Mouse (Mus musculus) liver, embryonic 14.5 days (tissue): Measurements from ENCODE around the gene Olfr275. TPM values are rescaled to one million over a fixed set of nuclear protein-coding genes. Genes with fewer than 3 reads are reported as not detected.

ENCODE experiments used
- ATAC-seq: fragments of 200-750 bp; cut with Nextera tagmentation; 2 replicates; pipeline ENCODE4 v1.8.0; 2017; ENCODE audit warnings: moderate number of reproducible peaks, mild to moderate bottlenecking, moderate library complexity; ENCODE audit not compliant: insufficient read depth
- DNase-seq, 3 experiments: peaks; one replicate each; pipeline ENCODE4 v3.0.0-alpha.2; 2012 to 2013; ENCODE audit warnings: low read depth in 3 of 3, low spot score in 3 of 3
- H3K27ac ChIP-seq: fragments of 300-500 bp; sonication (generic); 2 replicates; pipeline ENCODE4 v1.5.1; 2014; ENCODE audit warnings: moderate library complexity, mild to moderate bottlenecking, control low read depth, inconsistent platforms
- H3K27me3 ChIP-seq: fragments of 300-500 bp; sonication (generic); 2 replicates; pipeline ENCODE4 v1.6.1; 2014; ENCODE audit warnings: mild to moderate bottlenecking, low read length, moderate library complexity; ENCODE audit not compliant: control insufficient read depth, insufficient read depth
- H3K36me3 ChIP-seq: fragments of 300-500 bp; sonication (generic); replicated peaks from 2 replicates; pipeline ENCODE4 v1.6.1; 2014; ENCODE audit warnings: low read depth; ENCODE audit not compliant: control insufficient read depth, insufficient read depth
- H3K4me1 ChIP-seq, 2 experiments: fragments of 200-500 bp in 1 of 2; fragments of 300-500 bp in 1 of 2; sonication (generic) in 1 of 2; replicated peaks; 2 replicates each; pipeline ENCODE4 v1.6.1; 2012 to 2014; ENCODE audit warnings: antibody characterized with exemption in 1 of 2, inconsistent platforms in 1 of 2, low read length in 1 of 2; ENCODE audit not compliant: control insufficient read depth in 2 of 2, insufficient read depth in 2 of 2
- H3K4me2 ChIP-seq: fragments of 300-500 bp; sonication (generic); 2 replicates; pipeline ENCODE4 v1.6.1; 2014; ENCODE audit warnings: low read depth, mild to moderate bottlenecking, control low read depth, moderate library complexity
- H3K4me3 ChIP-seq, 2 experiments: fragments of 200-500 bp in 1 of 2; fragments of 300-500 bp in 1 of 2; sonication (generic) in 1 of 2; 2 replicates each; pipeline ENCODE4 v1.5.1; 2012 to 2014; ENCODE audit warnings: low read depth in 2 of 2, low read length in 2 of 2, mild to moderate bottlenecking in 2 of 2, control low read depth in 1 of 2, inconsistent platforms in 1 of 2, moderate library complexity in 1 of 2; ENCODE audit not compliant: insufficient read depth in 1 of 2
- H3K9ac ChIP-seq: fragments of 300-500 bp; sonication (generic); replicated peaks from 2 replicates; pipeline ENCODE4 v1.6.1; 2014; ENCODE audit warnings: mild to moderate bottlenecking, control low read depth, moderate library complexity
- H3K9me3 ChIP-seq: fragments of 300-500 bp; sonication (generic); 2 replicates; pipeline ENCODE4 v1.6.1; 2016; ENCODE audit warnings: low read length, mixed read lengths; ENCODE audit not compliant: control insufficient read depth
- CTCF ChIP-seq: IDR thresholded peaks from 2 replicates; pipeline ENCODE4 v1.5.1; 2016; ENCODE audit warnings: antibody characterized with exemption, low read depth, control low read depth
- EP300 ChIP-seq: IDR thresholded peaks from 2 replicates; pipeline ENCODE4 v1.6.1; 2016; ENCODE audit warnings: antibody characterized with exemption, low read depth
- WGBS: fragments of 180-500 bp; shearing (Covaris S2); extraction: QIAGEN DNeasy Blood & Tissue Kit; methylation state at CpG from one replicate; pipeline ENCODE4 v1.1.7; 2014; ENCODE audit not compliant: insufficient replicate concordance; 5-methylcytosine and 5-hydroxymethylcytosine counted together
- polyA plus RNA-seq, 2 experiments: library from polyadenylated mRNA; depleted of rRNA in 1 of 2; stranded (reverse) in 1 of 2; unstranded in 1 of 2; fragments of >200 nt; fragmentation: Nextera tagmentation in 1 of 2; extraction: Ambion mirVana in 1 of 2; gene quantifications; 2 replicates each; pipeline versions ENCODE4 v1.2.1 to v1.2.3; 2012 to 2014

Olfr275 gene
- polyA plus RNA-seq, 2 experiments = not detected

DNA sequence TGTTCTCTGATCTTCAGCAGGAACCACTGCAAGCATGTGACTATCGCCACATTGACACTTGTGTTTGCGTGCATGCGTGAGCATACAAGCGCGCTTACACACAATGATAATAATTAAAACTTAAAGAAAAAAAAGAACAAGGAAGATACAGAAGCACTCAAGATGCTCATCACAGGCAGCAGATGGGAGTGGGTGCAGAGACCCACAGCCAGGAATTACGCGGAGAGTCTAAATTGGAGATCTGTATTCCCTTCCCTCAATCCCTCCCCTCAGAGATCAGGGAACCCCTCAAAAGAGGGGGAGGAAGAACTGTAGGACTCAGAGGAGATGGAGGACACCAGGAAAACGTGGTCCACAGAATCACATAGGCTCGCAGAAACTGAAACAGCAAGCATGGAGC lies 49.8 kb downstream of the Olfr275 start:
- no peak overlapping the region for H3K4me3 ChIP-seq
- H3K36me3 ChIP-seq = no peaks in the 10 kb centered on the region
- DNase-seq (no peak), ATAC-seq (no peak)
- TF ChIP-seq CTCF (no peak), EP300 (no peak)
- H3K4me1 ChIP-seq = no peaks in the 10 kb centered on the region
- no peak overlapping the region for H3K9ac ChIP-seq
- no peak overlapping the region for H3K27ac ChIP-seq
- no peaks in the 10 kb centered on the region for H3K27me3 ChIP-seq
- H3K4me2 ChIP-seq = no peak overlapping the region
- WGBS = 73% methylated on average over 9 of the region's 9 CpGs
- H3K9me3 ChIP-seq = no peaks in the 10 kb centered on the region

Other genes starting within 250 kb of the Olfr275 start
- gene Toporsl, start 218.3 kb upstream of the Olfr275 start, polyA plus RNA-seq (2012; rRNA removed) = not detected in 2 replicates
- gene Toporsl, start 218.3 kb upstream of the Olfr275 start, polyA plus RNA-seq (2014; fragmentation: Nextera tagmentation; extraction: Ambion mirVana) = not detected in 2 replicates
- not detected in 2 replicates for gene Olfr273, start 44.6 kb downstream of the Olfr275 start, polyA plus RNA-seq (2012; rRNA removed)
- not detected in 2 replicates for gene Olfr273, start 44.6 kb downstream of the Olfr275 start, polyA plus RNA-seq (2014; fragmentation: Nextera tagmentation; extraction: Ambion mirVana)
- gene Olfr272, start 104.6 kb downstream of the Olfr275 start, polyA plus RNA-seq (2012; rRNA removed) = 0.03 and 0.04 TPM in 2 replicates
- gene Olfr272, start 104.6 kb downstream of the Olfr275 start, polyA plus RNA-seq (2014; fragmentation: Nextera tagmentation; extraction: Ambion mirVana) = not detected in 2 replicates
- not detected in 2 replicates for gene Olfr270, start 149.9 kb downstream of the Olfr275 start, polyA plus RNA-seq (2012; rRNA removed)
- not detected in 2 replicates for gene Olfr270, start 149.9 kb downstream of the Olfr275 start, polyA plus RNA-seq (2014; fragmentation: Nextera tagmentation; extraction: Ambion mirVana)
- not detected in 2 replicates for gene Nipsnap3a, start 174.7 kb downstream of the Olfr275 start, polyA plus RNA-seq (2012; rRNA removed)
- gene Nipsnap3a, start 174.7 kb downstream of the Olfr275 start, polyA plus RNA-seq (2014; fragmentation: Nextera tagmentation; extraction: Ambion mirVana) = not detected in 2 replicates
- 12.0 and 13.2 TPM in 2 replicates for gene Nipsnap3b, start 197.3 kb downstream of the Olfr275 start, polyA plus RNA-seq (2012; rRNA removed)
- 33.7 and 38.4 TPM in 2 replicates for gene Nipsnap3b, start 197.3 kb downstream of the Olfr275 start, polyA plus RNA-seq (2014; fragmentation: Nextera tagmentation; extraction: Ambion mirVana)